29 mouse cellular contexts compared by ENCODE assay signal in genomic region chr2:126002291-126002690, GRCm38 (mm10). TPM values are rescaled to one million over a fixed set of nuclear protein-coding genes. Genes with fewer than 3 reads are reported as not detected.
"Had no signal": no experiment of that assay in that cellular context is flagged by ENCODE, and none has a peak within 500 bp of the region (broad histone marks: within the 10 kb centered on the region; RNA-seq: fewer than 3 reads in every experiment).

No protein-coding gene starts in this region.

- H3K9me3 ChIP-seq: heart, embryonic 10.5 days; heart, embryonic 12.5 days; heart, embryonic 13.5 days; heart, embryonic 15.5 days; hindbrain, embryonic 10.5 days; hindbrain, embryonic 12.5 days; hindbrain, embryonic 13.5 days; hindbrain, embryonic 15.5 days; intestine, embryonic 15.5 days had no signal

- H3K4me1 ChIP-seq: heart, embryonic 15.5 days; hindbrain, embryonic 10.5 days; hindbrain, embryonic 12.5 days; hindbrain, embryonic 13.5 days; hindbrain, embryonic 15.5 days; intestine, embryonic 15.5 days had no signal

- H3K27ac ChIP-seq: heart, adult 2 months; heart, embryonic 10.5 days; heart, embryonic 13.5 days; heart, embryonic 15.5 days; hindbrain, embryonic 10.5 days; hindbrain, embryonic 12.5 days; hindbrain, embryonic 13.5 days; hindbrain, embryonic 14.5 days; hindbrain, embryonic 15.5 days; hindbrain, postnatal 0 days; intestine, embryonic 15.5 days; kidney, postnatal 0 days; layer of hippocampus, adult 2 months; left cerebral cortex, adult 2 months had no signal

- H3K27me3 ChIP-seq: heart, embryonic 12.5 days; heart, embryonic 13.5 days; heart, embryonic 15.5 days; hindbrain, embryonic 12.5 days; hindbrain, embryonic 13.5 days; hindbrain, embryonic 15.5 days; intestine, embryonic 15.5 days had no signal

- DNase-seq: heart, adult 18-20 months; heart, adult 2 months; heart, postnatal 10 days; heart, postnatal 14 days; heart, postnatal 36 days; heart, postnatal 4 days; kidney, adult 18-20 months; kidney, postnatal 25 days; layer of hippocampus, adult 9-11 months; layer of hippocampus, postnatal 36 days had no signal

- ATAC-seq: hindbrain, embryonic 16.5 days; hindbrain, postnatal 0 days; inflammation-experienced regulatory T-cells, adult 6 months; intestine, embryonic 15.5 days; intestine, embryonic 16.5 days; intestine, postnatal 0 days had no signal

- H3K9ac ChIP-seq: heart, embryonic 12.5 days; heart, embryonic 13.5 days; heart, embryonic 15.5 days; hindbrain, embryonic 12.5 days; hindbrain, embryonic 13.5 days; hindbrain, embryonic 14.5 days; hindbrain, embryonic 15.5 days; intestine, embryonic 15.5 days had no signal

- H3K4me2 ChIP-seq: heart, embryonic 11.5 days; heart, embryonic 12.5 days; heart, embryonic 13.5 days; heart, embryonic 15.5 days; hindbrain, embryonic 12.5 days; hindbrain, embryonic 13.5 days; hindbrain, embryonic 14.5 days; hindbrain, embryonic 15.5 days; intestine, embryonic 15.5 days had no signal

- H3K4me3 ChIP-seq: heart, adult 2 months; heart, embryonic 10.5 days; heart, embryonic 12.5 days; heart, embryonic 13.5 days; heart, embryonic 15.5 days; hindbrain, embryonic 10.5 days; hindbrain, embryonic 12.5 days; hindbrain, embryonic 13.5 days; hindbrain, embryonic 15.5 days; intestine, embryonic 15.5 days; layer of hippocampus, adult 2 months; left cerebral cortex, adult 2 months had no signal

- H3K36me3 ChIP-seq: heart, embryonic 10.5 days; heart, embryonic 12.5 days; heart, embryonic 13.5 days; heart, embryonic 15.5 days; hindbrain, embryonic 10.5 days; hindbrain, embryonic 12.5 days; hindbrain, embryonic 13.5 days; hindbrain, embryonic 15.5 days; intestine, embryonic 15.5 days had no signal

RNA-seq across cellular contexts. Expression of gene Fgf7, which starts 32.2 kb away (rescaled TPM):
- polyA plus RNA-seq: inflammation-experienced regulatory T-cells, adult 6 months had no signal
